Mouse (Mus musculus) liver, embryonic 11.5 days (tissue): Measurements from ENCODE around the gene Fkbp9. TPM values are rescaled to one million over a fixed set of nuclear protein-coding genes. Genes with fewer than 3 reads are reported as not detected.

Experiments
- ATAC-seq: fragments of 200-750 bp; cut with Nextera tagmentation; replicated peaks from 2 replicates; pipeline ENCODE4 v1.8.0; 2017; ENCODE audit warnings: moderate number of reproducible peaks, mild to moderate bottlenecking, moderate TSS enrichment, moderate library complexity; ENCODE audit not compliant: low FRiP score
- DNase-seq: peaks from one replicate; pipeline ENCODE4 v3.0.0-alpha.2; 2017; ENCODE audit warnings: low spot score
- H3K27ac ChIP-seq: fragments of 300-500 bp; sonication (generic); 2 replicates; pipeline ENCODE4 v1.5.1; 2014; ENCODE audit warnings: mild to moderate bottlenecking, low read depth, low read length, control low read depth
- H3K27me3 ChIP-seq: fragments of 300-500 bp; sonication (generic); replicated peaks from 2 replicates; pipeline ENCODE4 v1.6.1; 2014; ENCODE audit warnings: low read length, mixed read lengths; ENCODE audit not compliant: control insufficient read depth, insufficient read depth
- H3K36me3 ChIP-seq: fragments of 300-500 bp; sonication (generic); 2 replicates; pipeline ENCODE4 v1.6.1; 2014; ENCODE audit warnings: mild to moderate bottlenecking, low read length, moderate library complexity, mixed read lengths; ENCODE audit not compliant: control insufficient read depth, insufficient read depth
- H3K4me1 ChIP-seq: fragments of 300-500 bp; sonication (generic); replicated peaks from 2 replicates; pipeline ENCODE4 v1.6.1; 2014; ENCODE audit warnings: low read length, mixed read lengths; ENCODE audit not compliant: control insufficient read depth, insufficient read depth
- H3K4me2 ChIP-seq: fragments of 300-500 bp; sonication (generic); 2 replicates; pipeline ENCODE4 v1.6.1; 2014; ENCODE audit warnings: mild to moderate bottlenecking, control low read depth, moderate library complexity
- H3K4me3 ChIP-seq: fragments of 300-500 bp; sonication (generic); 2 replicates; pipeline ENCODE4 v1.5.1; 2014; ENCODE audit warnings: low read depth, low read length, control low read depth
- H3K9ac ChIP-seq: fragments of 300-500 bp; sonication (generic); 2 replicates; pipeline ENCODE4 v1.6.1; 2014; ENCODE audit warnings: low read depth, low read length, control low read depth
- H3K9me3 ChIP-seq: fragments of 300-500 bp; sonication (generic); 2 replicates; pipeline ENCODE4 v1.6.1; 2016; ENCODE audit warnings: low read length, inconsistent platforms, mixed read lengths; ENCODE audit not compliant: control insufficient read depth
- WGBS: fragments of 180-500 bp; shearing (Covaris S2); extraction: QIAGEN DNeasy Blood & Tissue Kit; methylation state at CpG from one replicate; pipeline ENCODE4 v1.1.7; 2014; 5-methylcytosine and 5-hydroxymethylcytosine counted together
- polyA plus RNA-seq: library from polyadenylated mRNA; unstranded; fragments of >200 nt; fragmentation: Nextera tagmentation; extraction: Ambion mirVana; gene quantifications from 2 replicates; pipeline ENCODE4 v1.2.1, GENCODE M21; 2014

Gene Fkbp9
- polyA plus RNA-seq, 1 experiment from 2014 or later, result 56.8 TPM

- Histone ChIP-seq H3K27me3 (no peaks in the 10 kb centered on the region), H3K4me3 (peak overlapping the region; percentile 68), H3K27ac (peak overlapping the region; percentile 30; the same call in 1 of the 2 replicates), H3K9ac (peak overlapping the region; percentile 76), H3K4me1 (peaks cover 4% of the 10 kb centered on the region), H3K4me2 (peak overlapping the region; percentile 79), H3K9me3 (no peaks in the 10 kb centered on the region), H3K36me3 (peaks cover 9% of the 10 kb centered on the region; the same call in 1 of the 2 replicates)
- ATAC-seq, result peak; percentile 10; the same call in 1 of the 2 replicates
- DNase-seq, result no peak
- WGBS, result 2% methylated on average over 15 of the region's 15 CpGs
These were observed 543 bp downstream of the Fkbp9 start for GRCm38 (mm10) chr6:56832407-56832796.

DNA sequence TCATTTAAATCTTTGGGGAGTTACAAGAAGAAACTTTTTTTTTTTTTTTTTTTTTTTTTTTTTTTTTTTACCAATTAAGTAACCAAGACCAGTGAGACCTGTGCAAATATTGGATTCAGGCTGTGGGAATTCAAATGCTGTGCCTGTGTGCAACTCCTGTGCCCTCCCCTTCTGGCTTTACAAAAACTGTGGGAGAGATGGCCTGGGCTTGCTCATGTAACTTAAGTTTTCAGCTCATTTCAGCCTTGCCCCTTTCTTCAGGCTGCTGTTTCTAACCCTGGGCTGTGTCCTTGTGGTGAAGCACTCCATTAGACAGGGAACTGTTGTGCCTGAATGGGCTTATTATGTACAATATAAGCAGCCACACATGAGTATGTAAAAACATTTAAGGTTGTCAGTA lies 971 bp downstream of the Fkbp9 start:
- Histone ChIP-seq H3K4me3 (peak overlapping the region; percentile 68), H3K27me3 (no peaks in the 10 kb centered on the region), H3K36me3 (peaks cover 9% of the 10 kb centered on the region; the same call in 1 of the 2 replicates), H3K4me2 (peak overlapping the region; percentile 79), H3K9ac (no peak overlapping the region; the same call in none of the 2 replicates), H3K9me3 (no peaks in the 10 kb centered on the region), H3K27ac (no peak overlapping the region), H3K4me1 (peaks cover 4% of the 10 kb centered on the region)
- no peak for ATAC-seq
- DNase-seq, result no peak

DNA sequence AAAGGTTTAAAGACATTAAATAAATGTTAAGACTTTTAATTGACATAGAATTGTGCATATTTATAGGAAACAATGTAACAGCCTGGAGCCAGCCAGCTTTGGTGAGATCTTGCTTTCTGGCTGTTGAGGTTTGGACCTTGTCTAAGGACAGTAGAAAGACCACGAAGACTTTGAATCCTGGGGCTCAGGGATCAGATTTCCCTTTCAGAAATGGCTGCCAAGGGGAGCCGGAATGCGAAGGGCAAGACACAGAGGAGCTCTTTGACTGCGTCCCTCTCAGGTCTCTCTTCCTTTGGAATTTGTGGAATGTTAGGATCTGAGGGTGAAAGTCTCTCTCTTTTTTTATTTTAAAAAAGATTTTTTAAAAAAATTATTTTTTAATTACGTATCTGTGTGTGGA lies 2.9 kb downstream of the Fkbp9 start:
- Histone ChIP-seq H3K27ac (no peak overlapping the region), H3K9ac (no peak overlapping the region), H3K9me3 (no peaks in the 10 kb centered on the region), H3K36me3 (peaks cover 9% of the 10 kb centered on the region; the same call in 1 of the 2 replicates), H3K27me3 (no peaks in the 10 kb centered on the region), H3K4me1 (peaks cover 4% of the 10 kb centered on the region), H3K4me3 (no peak overlapping the region), H3K4me2 (no peak overlapping the region)
- ATAC-seq (no peak), DNase-seq (no peak)
- WGBS, result 75% methylated on average over 5 of the region's 5 CpGs

DNA sequence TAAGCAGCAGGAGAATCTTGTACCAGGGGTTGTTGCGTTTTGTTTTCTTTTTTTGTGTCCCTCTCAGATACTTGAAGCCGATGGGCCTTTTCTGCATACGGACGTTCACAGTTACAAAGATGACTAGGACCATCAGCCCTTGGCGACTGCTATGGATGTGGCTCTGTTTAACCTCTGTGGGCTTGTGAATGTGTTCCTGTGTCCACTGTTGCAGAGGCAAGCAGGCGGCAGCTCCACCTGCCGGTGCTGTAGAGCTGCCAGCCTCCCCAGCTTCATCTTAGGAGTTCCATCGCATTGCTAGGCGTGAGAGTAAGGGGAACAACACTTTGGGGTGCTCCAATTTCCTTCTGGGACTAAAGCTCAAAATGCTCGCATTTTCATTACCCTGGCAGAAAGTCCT lies 3.7 kb downstream of the Fkbp9 start:
- 89% methylated on average over 10 of the region's 10 CpGs for WGBS
- H3K4me1 ChIP-seq, result peaks cover 4% of the 10 kb centered on the region
- H3K4me2 ChIP-seq, result no peak overlapping the region
- no peak overlapping the region for H3K27ac ChIP-seq
- no peaks in the 10 kb centered on the region for H3K27me3 ChIP-seq
- no peak for DNase-seq
- H3K9ac ChIP-seq, result no peak overlapping the region
- H3K36me3 ChIP-seq, result peaks cover 9% of the 10 kb centered on the region; the same call in 1 of the 2 replicates
- no peak overlapping the region for H3K4me3 ChIP-seq
- no peak for ATAC-seq
- H3K9me3 ChIP-seq, result no peaks in the 10 kb centered on the region

DNA sequence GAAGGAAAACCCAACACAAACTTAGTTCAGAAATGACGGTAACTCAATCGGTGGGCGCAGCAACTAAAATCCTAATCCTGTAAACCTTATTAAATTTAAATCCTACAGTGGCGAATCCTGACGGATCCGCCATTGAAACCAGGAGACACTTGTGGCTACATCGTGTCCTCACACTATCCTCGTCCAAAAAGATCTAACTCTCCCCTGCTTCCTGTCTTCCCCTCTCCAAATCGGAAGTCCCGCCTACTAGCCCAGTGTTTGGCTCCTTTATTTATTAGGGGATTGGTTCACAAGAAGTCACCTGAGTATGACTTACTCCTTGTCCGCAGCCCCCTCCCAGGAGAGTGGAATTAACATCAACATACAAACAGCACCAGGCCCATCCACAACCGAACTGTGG lies 5.3 kb downstream of the Fkbp9 start:
- peaks cover 9% of the 10 kb centered on the region; the same call in 1 of the 2 replicates for H3K36me3 ChIP-seq
- H3K4me3 ChIP-seq, result no peak overlapping the region
- ATAC-seq, result no peak
- no peak overlapping the region for H3K9ac ChIP-seq
- H3K4me2 ChIP-seq, result no peak overlapping the region
- DNase-seq, result no peak
- 92% methylated on average over 12 of the region's 12 CpGs for WGBS
- no peak overlapping the region for H3K27ac ChIP-seq
- peaks cover 4% of the 10 kb centered on the region for H3K4me1 ChIP-seq
- no peaks in the 10 kb centered on the region for H3K9me3 ChIP-seq
- H3K27me3 ChIP-seq, result no peaks in the 10 kb centered on the region

DNA sequence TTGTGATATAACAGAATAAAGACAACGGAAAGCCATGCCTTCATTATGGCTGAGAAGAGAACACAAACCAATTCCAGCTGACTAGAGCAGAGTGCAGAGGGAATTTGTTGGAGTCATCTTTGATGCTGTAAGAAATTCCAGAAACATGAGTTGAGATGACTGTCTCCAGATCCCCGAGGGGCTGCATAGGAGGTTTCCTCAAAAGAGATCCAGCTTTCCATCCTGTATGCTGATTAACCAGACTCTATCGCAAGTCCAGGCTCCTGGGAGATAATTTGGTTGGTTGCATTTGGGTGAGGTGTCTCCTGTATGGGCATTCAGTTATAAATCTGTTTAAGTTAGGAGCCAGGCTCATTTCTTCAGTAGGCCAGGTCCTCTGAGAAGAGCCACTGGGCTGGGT lies 5.8 kb downstream of the Fkbp9 start:
- peaks cover 9% of the 10 kb centered on the region; the same call in 1 of the 2 replicates for H3K36me3 ChIP-seq
- peaks cover 4% of the 10 kb centered on the region for H3K4me1 ChIP-seq
- 84% methylated on average over 3 of the region's 3 CpGs for WGBS
- H3K9ac ChIP-seq, result no peak overlapping the region
- no peak overlapping the region for H3K27ac ChIP-seq
- DNase-seq, result no peak
- H3K4me3 ChIP-seq, result no peak overlapping the region
- H3K27me3 ChIP-seq, result no peaks in the 10 kb centered on the region
- ATAC-seq, result no peak
- H3K9me3 ChIP-seq, result no peaks in the 10 kb centered on the region
- no peak overlapping the region for H3K4me2 ChIP-seq

- Histone ChIP-seq H3K27me3 (no peaks in the 10 kb centered on the region), H3K4me3 (no peak overlapping the region), H3K27ac (no peak overlapping the region), H3K9ac (no peak overlapping the region), H3K4me1 (peaks cover 11% of the 10 kb centered on the region), H3K4me2 (no peak overlapping the region), H3K9me3 (no peaks in the 10 kb centered on the region), H3K36me3 (no peaks in the 10 kb centered on the region)
- ATAC-seq (no peak), DNase-seq (no peak)
- 87% methylated on average over 3 of the region's 3 CpGs for WGBS
These were observed 11.4 kb downstream of the Fkbp9 start for GRCm38 (mm10) chr6:56843229-56843628.

GRCm38 (mm10) chr6:56844365-56844764 lies 12.5 kb downstream of the Fkbp9 start:
- H3K9me3 ChIP-seq, result no peaks in the 10 kb centered on the region
- H3K4me2 ChIP-seq, result no peak overlapping the region
- DNase-seq (no peak), ATAC-seq (peak; percentile 82)
- WGBS, result 63% methylated on average over 2 of the region's 2 CpGs
- no peaks in the 10 kb centered on the region for H3K36me3 ChIP-seq
- no peak overlapping the region for H3K27ac ChIP-seq
- no peaks in the 10 kb centered on the region for H3K27me3 ChIP-seq
- peaks cover 11% of the 10 kb centered on the region for H3K4me1 ChIP-seq
- H3K9ac ChIP-seq, result no peak overlapping the region
- H3K4me3 ChIP-seq, result no peak overlapping the region

DNA sequence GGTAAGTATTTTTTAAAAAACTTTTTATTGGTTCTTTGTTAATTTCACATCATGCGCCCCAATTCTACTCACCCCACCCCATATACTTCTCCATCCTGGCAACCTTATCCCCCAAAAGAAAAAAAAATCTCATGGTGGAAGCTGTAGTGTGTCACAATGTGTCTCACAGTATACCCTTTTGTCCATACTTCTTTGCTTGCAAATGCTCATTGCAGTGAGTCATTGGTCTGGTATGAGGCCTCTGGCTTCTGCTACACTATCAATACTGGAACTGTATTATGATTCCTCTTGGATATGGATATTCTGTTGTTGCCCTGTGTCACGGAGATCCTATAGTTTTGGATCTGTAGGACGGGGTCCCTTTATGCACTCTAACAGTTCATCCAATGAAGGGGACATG lies 17.1 kb downstream of the Fkbp9 start:
- Histone ChIP-seq H3K4me2 (no peak overlapping the region), H3K4me1 (peaks cover 11% of the 10 kb centered on the region), H3K4me3 (no peak overlapping the region), H3K9ac (no peak overlapping the region), H3K9me3 (no peaks in the 10 kb centered on the region), H3K27me3 (no peaks in the 10 kb centered on the region), H3K27ac (no peak overlapping the region), H3K36me3 (peaks cover 6% of the 10 kb centered on the region)
- ATAC-seq (no peak), DNase-seq (no peak)
- WGBS, result 89% methylated on average over 3 of the region's 3 CpGs
